Mouse (Mus musculus) 416B (cell line): ENCODE results near the gene 4930435E12Rik.
A peak's percentile ranks its signal among the peaks of the same experiment; 100 is the strongest.
"Not testable (repeated sequence)": the region's sequence is repeated elsewhere in the genome, so short reads cannot be mapped to it uniquely, and the experiment has no call there.

ENCODE experiments used
- DNase-seq: peaks from one replicate; pipeline ENCODE4 v3.0.0; 2011; ENCODE audit warnings: low read depth

The 4930435E12Rik gene

GRCm38 (mm10) chr16:38828649-38829048, at the start of gene 4930435E12Rik:
4930435E12Rik (minus strand) TSS chr16:38828749.
- DNase-seq, result no peak

GRCm38 (mm10) chr16:38874481-38874880, 45.9 kb upstream of the 4930435E12Rik start:
- no peak for DNase-seq

- no peak for DNase-seq
Measured at GRCm38 (mm10) chr16:38873231-38873630, 44.7 kb upstream of the 4930435E12Rik start.

GRCm38 (mm10) chr16:38864358-38864757, 35.8 kb upstream of the 4930435E12Rik start:
- DNase-seq, result no peak

- DNase-seq, result no peak
Measured at GRCm38 (mm10) chr16:38860548-38860947, 32.0 kb upstream of the 4930435E12Rik start.

- DNase-seq, result peak; percentile 53
Measured at GRCm38 (mm10) chr16:38858120-38858749, 29.7 kb upstream of the 4930435E12Rik start.

- peak; percentile 68 for DNase-seq
Measured at GRCm38 (mm10) chr16:38812521-38812920, 16.0 kb downstream of the 4930435E12Rik start.

GRCm38 (mm10) chr16:38810196-38810595, 18.4 kb downstream of the 4930435E12Rik start:
- no peak for DNase-seq

GRCm38 (mm10) chr16:38807796-38808195, 20.8 kb downstream of the 4930435E12Rik start:
- DNase-seq, result not testable (repeated sequence)

- DNase-seq, result no peak
Measured at GRCm38 (mm10) chr16:38800091-38800490, 28.5 kb downstream of the 4930435E12Rik start, which contains the start of gene Upk1b. Upk1b (minus strand) TSS chr16:38800328.

- DNase-seq, result no peak
Measured at GRCm38 (mm10) chr16:38798957-38799450, 29.5 kb downstream of the 4930435E12Rik start.

- no peak for DNase-seq
Measured at GRCm38 (mm10) chr16:38793120-38793519, 35.4 kb downstream of the 4930435E12Rik start.

- DNase-seq, result no peak
Measured at GRCm38 (mm10) chr16:38789966-38790365, 38.6 kb downstream of the 4930435E12Rik start.

GRCm38 (mm10) chr16:38789016-38789415, 39.5 kb downstream of the 4930435E12Rik start:
- DNase-seq, result no peak

GRCm38 (mm10) chr16:38785301-38785700, 43.2 kb downstream of the 4930435E12Rik start:
- no peak for DNase-seq

GRCm38 (mm10) chr16:38782524-38783067, 46.0 kb downstream of the 4930435E12Rik start:
- no peak for DNase-seq

- DNase-seq, result no peak
Measured at GRCm38 (mm10) chr16:38781946-38782345, 46.6 kb downstream of the 4930435E12Rik start.

- no peak for DNase-seq
Measured at GRCm38 (mm10) chr16:38780960-38781572, 47.5 kb downstream of the 4930435E12Rik start.

GRCm38 (mm10) chr16:38776342-38776741, 52.2 kb downstream of the 4930435E12Rik start:
- no peak for DNase-seq

GRCm38 (mm10) chr16:38774964-38775746, 53.4 kb downstream of the 4930435E12Rik start:
- DNase-seq, result no peak

GRCm38 (mm10) chr16:38772906-38773496, 55.5 kb downstream of the 4930435E12Rik start:
- no peak for DNase-seq

GRCm38 (mm10) chr16:38771145-38771544, 57.4 kb downstream of the 4930435E12Rik start:
- no peak for DNase-seq
